ENCODE assay signal across 10 mouse cellular contexts in genomic region chr10:34551636-34552035, GRCm38 (mm10).
"Had no signal": no experiment of that assay in that cellular context is flagged by ENCODE, and none has a peak within 500 bp of the region (broad histone marks: within the 10 kb centered on the region; RNA-seq: fewer than 3 reads in every experiment).

No protein-coding gene starts in this region.

- H3K4me2 ChIP-seq: liver, embryonic 13.5 days; neural tube, embryonic 12.5 days had no signal

- H3K27me3 ChIP-seq: liver, embryonic 13.5 days; neural tube, embryonic 12.5 days had no signal

- H3K4me1 ChIP-seq: liver, embryonic 13.5 days; neural tube, embryonic 12.5 days had no signal

- H3K27ac ChIP-seq: layer of hippocampus, adult 2 months; liver, embryonic 13.5 days; neural tube, embryonic 12.5 days had no signal

- H3K4me3 ChIP-seq: layer of hippocampus, adult 2 months; liver, embryonic 13.5 days; neural tube, embryonic 12.5 days had no signal

- H3K36me3 ChIP-seq: liver, embryonic 13.5 days; neural tube, embryonic 12.5 days had no signal

- H3K9me3 ChIP-seq: liver, embryonic 13.5 days; neural tube, embryonic 12.5 days had no signal

- DNase-seq: kidney, adult 9 months; layer of hippocampus, adult 9-11 months; liver, embryonic 13.5 days; lung, adult 2 months; lung, postnatal 14 days; lung, postnatal 4 days; thymus, adult 18-20 months; thymus, postnatal 36 days had no signal

- H3K9ac ChIP-seq: liver, embryonic 13.5 days; neural tube, embryonic 12.5 days had no signal
